Mouse (Mus musculus) gastrocnemius, postnatal 4 days (tissue): ENCODE results near the gene Mpped2. TPM values are rescaled to one million over a fixed set of nuclear protein-coding genes. Genes with fewer than 3 reads are reported as not detected.

ENCODE experiments used
- DNase-seq, 2 experiments: peaks; one replicate each; pipeline ENCODE4 v3.0.0; 2021 to 2022; ENCODE audit warnings: low spot score in 2 of 2, mixed read lengths in 2 of 2
- total RNA-seq, 2 experiments: library from RNA; stranded (reverse); gene quantifications; 2 replicates each; pipeline ENCODE4 v1.2.3; 2021

The Mpped2 gene
- total RNA-seq, 2 experiments from 2014 or later = 5.4 to 6.9 TPM

- no peak for DNase-seq
These were observed 161.7 kb downstream of the Mpped2 start for GRCm38 (mm10) chr2:106854758-106855157.

- DNase-seq = no peak
These were observed 162.1 kb downstream of the Mpped2 start for GRCm38 (mm10) chr2:106855184-106855583.

- peak in 1 of 2 experiments; percentile 11 for DNase-seq
These were observed 162.7 kb downstream of the Mpped2 start for GRCm38 (mm10) chr2:106855623-106856350.

- DNase-seq = no peak
These were observed 163.4 kb downstream of the Mpped2 start for GRCm38 (mm10) chr2:106856361-106856961.

- DNase-seq = no peak
These were observed 164.2 kb downstream of the Mpped2 start for GRCm38 (mm10) chr2:106857258-106857657.

GRCm38 (mm10) chr2:106857711-106858110 lies 164.6 kb downstream of the Mpped2 start:
- no peak for DNase-seq

GRCm38 (mm10) chr2:106860856-106861679 lies 168.0 kb downstream of the Mpped2 start:
- DNase-seq = no peak

- no peak for DNase-seq
These were observed 170.1 kb downstream of the Mpped2 start for GRCm38 (mm10) chr2:106863050-106863653.

- DNase-seq = no peak
These were observed 172.2 kb downstream of the Mpped2 start for GRCm38 (mm10) chr2:106865148-106865786.

GRCm38 (mm10) chr2:106866303-106866702 lies 173.2 kb downstream of the Mpped2 start:
- DNase-seq = no peak

GRCm38 (mm10) chr2:106870886-106871285 lies 177.8 kb downstream of the Mpped2 start:
- DNase-seq = no peak

GRCm38 (mm10) chr2:106873166-106873565 lies 180.1 kb downstream of the Mpped2 start:
- no peak for DNase-seq

GRCm38 (mm10) chr2:106883390-106883789 lies 190.3 kb downstream of the Mpped2 start:
- no peak for DNase-seq

- no peak for DNase-seq
These were observed 195.1 kb downstream of the Mpped2 start for GRCm38 (mm10) chr2:106888174-106888573.

- peak in 1 of 2 experiments; percentile 58 for DNase-seq
These were observed 196.4 kb downstream of the Mpped2 start for GRCm38 (mm10) chr2:106889297-106890000.

- DNase-seq = no peak
These were observed 200.3 kb downstream of the Mpped2 start for GRCm38 (mm10) chr2:106893376-106893775.

- no peak for DNase-seq
These were observed 202.4 kb downstream of the Mpped2 start for GRCm38 (mm10) chr2:106895326-106896023.

GRCm38 (mm10) chr2:106896024-106896384 lies 202.9 kb downstream of the Mpped2 start:
- DNase-seq = no peak

- DNase-seq = no peak
These were observed 218.9 kb downstream of the Mpped2 start for GRCm38 (mm10) chr2:106911951-106912480.
